Mouse (Mus musculus): ENCODE results near the gene Pacrg.

- TF ChIP-seq POLR2A (IDR thresholded peaks at IDR 0.05; ENCODE audit: extremely low read depth, insufficient read depth, low read length) (no peak), CTCF (IDR thresholded peaks at IDR 0.05; ENCODE audit: low read depth, low read length) (no peak)
Observed at GRCm38 (mm10) chr17:10452801-10453200, 387.3 kb downstream of the Pacrg start.

All from liver, adult 2 months (tissue).